Mouse (Mus musculus): ENCODE measurements around the gene Prmt3.

DNA sequence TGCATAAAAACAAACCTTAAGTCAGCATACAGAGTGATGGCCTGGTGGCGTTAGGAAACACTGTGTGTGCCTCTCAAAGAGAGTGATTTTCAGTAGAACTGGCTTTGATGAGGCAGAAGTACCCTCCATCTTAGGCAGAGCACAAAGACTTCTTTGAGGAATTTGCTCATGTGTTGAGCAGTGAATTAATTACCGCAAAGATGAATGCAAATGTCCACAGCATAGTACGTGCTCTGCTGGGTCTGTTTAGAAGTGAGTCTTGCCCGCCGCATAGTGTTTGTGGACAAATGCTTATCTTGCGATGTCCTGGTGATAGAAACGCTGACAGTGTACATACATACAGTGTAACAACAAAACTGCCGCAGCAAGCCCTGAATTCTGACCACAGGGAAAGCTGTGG lies 38.7 kb upstream of the Prmt3 start:
- TF ChIP-seq CTCF (IDR thresholded peaks at IDR 0.05; ENCODE audit: low read depth), result no peak
- no peak for TF ChIP-seq EP300 (IDR thresholded peaks at IDR 0.05; ENCODE audit: low read depth)
